Mouse (Mus musculus) midbrain, embryonic 16.5 days (tissue): ENCODE measurements at regions not wholly inside any gene's neighbourhood (a gene's known extent, or its start where the extent isn't known, plus 50 kb on each side); places are given as distances from the start of the nearest gene placed in this dataset.
"Not testable (repeated sequence)": the region's sequence is repeated elsewhere in the genome, so short reads cannot be mapped to it uniquely, and the experiment has no call there.

Experiments
- ATAC-seq: fragments of 200-750 bp; cut with Nextera tagmentation; 2 replicates; pipeline ENCODE4 v1.8.0; 2017; ENCODE audit warnings: moderate TSS enrichment
- H3K27ac ChIP-seq: fragments of 300-500 bp; sonication (generic); 2 replicates; pipeline ENCODE4 v1.5.1; 2014; ENCODE audit warnings: mild to moderate bottlenecking, low read length, mixed read lengths
- H3K27me3 ChIP-seq: fragments of 300-500 bp; sonication (generic); 2 replicates; pipeline ENCODE4 v1.6.1; 2014; ENCODE audit warnings: low read depth, low read length, mixed read lengths; ENCODE audit not compliant: control insufficient read depth, insufficient read depth
- H3K36me3 ChIP-seq: fragments of 300-500 bp; sonication (generic); 2 replicates; pipeline ENCODE4 v1.6.1; 2014; ENCODE audit warnings: mild to moderate bottlenecking, low read length, moderate library complexity, mixed read lengths; ENCODE audit not compliant: control insufficient read depth, insufficient read depth
- H3K4me1 ChIP-seq: fragments of 300-500 bp; sonication (generic); 2 replicates; pipeline ENCODE4 v1.6.1; 2014; ENCODE audit warnings: mild to moderate bottlenecking, low read length, mixed read lengths; ENCODE audit not compliant: control insufficient read depth, insufficient read depth
- H3K4me2 ChIP-seq: fragments of 300-500 bp; sonication (generic); 2 replicates; pipeline ENCODE4 v1.6.1; 2014; ENCODE audit warnings: mild to moderate bottlenecking, low read length, mixed read lengths
- H3K4me3 ChIP-seq: fragments of 300-500 bp; sonication (generic); 2 replicates; pipeline ENCODE4 v1.5.1; 2014; ENCODE audit warnings: low read depth, mild to moderate bottlenecking, low read length, moderate library complexity, mixed read lengths
- H3K9ac ChIP-seq: fragments of 300-500 bp; sonication (generic); 2 replicates; pipeline ENCODE4 v1.6.1; 2014; ENCODE audit warnings: low read depth, low read length, mixed read lengths
- H3K9me3 ChIP-seq: fragments of 300-500 bp; sonication (generic); replicated peaks from 2 replicates; pipeline ENCODE4 v1.6.1; 2014; ENCODE audit warnings: mild to moderate bottlenecking, low read length, mixed read lengths; ENCODE audit not compliant: control insufficient read depth, poor library complexity, severe bottlenecking
- WGBS: fragments of 180-500 bp; shearing (Covaris S2); extraction: QIAGEN DNeasy Blood & Tissue Kit; methylation state at CpG from one replicate; pipeline ENCODE4 v1.1.7; 2014; 5-methylcytosine and 5-hydroxymethylcytosine counted together

- H3K9ac ChIP-seq, H3K4me2 ChIP-seq, H3K4me1 ChIP-seq, H3K27me3 ChIP-seq, H3K4me3 ChIP-seq, H3K27ac ChIP-seq, H3K9me3 ChIP-seq, H3K36me3 ChIP-seq: not testable (repeated sequence)
- peak; percentile 66; the same call in 1 of the 2 replicates for ATAC-seq
- 92% methylated on average over 4 of the region's 4 CpGs for WGBS
These were observed 386.7 kb upstream of the Pcdh10 start for GRCm38 (mm10) chr3:44991467-44991992.
